Mouse (Mus musculus) cortical plate, adult 2 months (tissue): ENCODE results near the gene Adamtsl1.

Source experiments
- CTCF ChIP-seq: fragments of 200-500 bp; IDR thresholded peaks from 2 replicates; pipeline ENCODE4 v1.5.1; 2011; ENCODE audit warnings: mild to moderate bottlenecking, control low read depth, low read length; ENCODE audit not compliant: insufficient read depth; ENCODE audit errors: extremely low read depth
- POLR2A ChIP-seq: fragments of 200-500 bp; IDR thresholded peaks from 2 replicates; pipeline ENCODE4 v1.6.1; 2011; ENCODE audit warnings: mild to moderate bottlenecking, low read length, control low read depth; ENCODE audit not compliant: insufficient read depth; ENCODE audit errors: extremely low read depth

GRCm38 (mm10) chr4:86395636-86396035 lies 881.7 kb downstream of the Adamtsl1 start:
- TF ChIP-seq CTCF = no peak
- no peak for TF ChIP-seq POLR2A
